Mouse (Mus musculus): Measurements from ENCODE around the gene Disp2.

DNA sequence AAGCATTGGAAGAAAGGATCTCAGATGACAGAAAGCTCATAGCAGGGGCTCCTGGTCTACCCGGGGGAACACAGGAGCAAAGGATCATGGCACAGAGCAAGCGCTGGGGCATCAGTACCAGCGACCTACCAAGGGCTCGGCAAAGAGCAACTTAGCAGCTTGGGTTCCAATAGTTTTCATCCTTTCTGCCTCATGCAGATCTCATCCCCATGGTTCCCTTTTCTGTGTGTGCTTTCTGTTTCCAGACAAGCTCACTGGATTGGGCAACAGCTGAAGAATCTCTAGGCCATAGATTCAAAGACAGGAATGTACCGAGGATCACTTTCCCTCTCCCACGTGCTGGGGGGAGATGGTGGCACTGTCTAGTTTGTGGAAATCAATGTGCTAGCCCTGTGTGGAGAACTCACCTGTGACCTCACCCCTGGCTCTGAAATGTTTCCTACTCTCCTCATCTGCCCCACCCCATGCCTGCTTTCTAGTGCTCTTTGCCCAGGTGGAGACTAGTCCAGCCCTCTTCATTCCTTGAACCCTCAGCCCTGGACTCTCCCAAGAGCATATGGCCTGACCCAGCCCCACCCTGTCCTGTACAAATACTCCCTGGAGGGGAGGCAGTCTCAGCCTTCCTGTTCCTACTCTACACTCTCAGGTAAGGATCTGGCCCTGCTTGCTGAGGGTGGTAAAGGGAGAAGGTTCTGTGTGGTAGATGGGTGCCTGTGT lies 7.2 kb upstream of the Disp2 start, which contains the start of gene Phgr1:
- TF ChIP-seq CTCF (IDR thresholded peaks at IDR 0.05; ENCODE audit: insufficient read depth, low read depth, low read length) (no peak), POLR2A (IDR thresholded peaks at IDR 0.05; ENCODE audit: insufficient read depth, low read depth, low read length) (no peak)
